Mouse (Mus musculus): ENCODE results near the gene AC140267.1.

Gene AC140267.1

GRCm38 (mm10) chr15:80257602-80258239 lies 22.1 kb downstream of the AC140267.1 start:
- in situ Hi-C loops (cut with MboI; ENCODE audit: low pct_unique_long_range_greater_than_20kb in 1 of 2, low sequenced_read_pairs in 2 of 2, unreplicated experiment in 1 of 2), result no loop called here

- in situ Hi-C loops (cut with MboI; ENCODE audit: low pct_unique_long_range_greater_than_20kb in 1 of 2, low sequenced_read_pairs in 2 of 2, unreplicated experiment in 1 of 2), result no loop called here
Observed at GRCm38 (mm10) chr15:80258240-80259170, 22.9 kb downstream of the AC140267.1 start.

- in situ Hi-C loops (cut with MboI; ENCODE audit: low pct_unique_long_range_greater_than_20kb in 1 of 2, low sequenced_read_pairs in 2 of 2, unreplicated experiment in 1 of 2), result no loop called here
Observed at GRCm38 (mm10) chr15:80259406-80260045, 23.9 kb downstream of the AC140267.1 start.

- in situ Hi-C loops (cut with MboI; ENCODE audit: low pct_unique_long_range_greater_than_20kb in 1 of 2, low sequenced_read_pairs in 2 of 2, unreplicated experiment in 1 of 2), result no loop called here
Observed at GRCm38 (mm10) chr15:80260677-80261076, 25.0 kb downstream of the AC140267.1 start.

GRCm38 (mm10) chr15:80261100-80261499 lies 25.5 kb downstream of the AC140267.1 start:
- in situ Hi-C loops (cut with MboI; ENCODE audit: low pct_unique_long_range_greater_than_20kb in 1 of 2, low sequenced_read_pairs in 2 of 2, unreplicated experiment in 1 of 2), result no loop called here

- in situ Hi-C loops (cut with MboI; ENCODE audit: low pct_unique_long_range_greater_than_20kb in 1 of 2, low sequenced_read_pairs in 2 of 2, unreplicated experiment in 1 of 2), result no loop called here
Observed at GRCm38 (mm10) chr15:80263610-80264575, 28.3 kb downstream of the AC140267.1 start, which contains the start of gene Rps19bp1. Gene Rps19bp1, minus strand, starts transcription at chr15:80264315.

- in situ Hi-C loops (cut with MboI; ENCODE audit: low pct_unique_long_range_greater_than_20kb in 1 of 2, low sequenced_read_pairs in 2 of 2, unreplicated experiment in 1 of 2), result no loop called here
Observed at GRCm38 (mm10) chr15:80266281-80266680, 30.6 kb downstream of the AC140267.1 start.

GRCm38 (mm10) chr15:80271858-80272396 lies 36.3 kb downstream of the AC140267.1 start:
- in situ Hi-C loops (cut with MboI; ENCODE audit: low pct_unique_long_range_greater_than_20kb in 1 of 2, low sequenced_read_pairs in 2 of 2, unreplicated experiment in 1 of 2), result no loop called here

- in situ Hi-C loops (cut with MboI; ENCODE audit: low pct_unique_long_range_greater_than_20kb in 1 of 2, low sequenced_read_pairs in 2 of 2, unreplicated experiment in 1 of 2), result no loop called here
Observed at GRCm38 (mm10) chr15:80277107-80277506, 41.5 kb downstream of the AC140267.1 start.

- in situ Hi-C loops (cut with MboI; ENCODE audit: low pct_unique_long_range_greater_than_20kb in 1 of 2, low sequenced_read_pairs in 2 of 2, unreplicated experiment in 1 of 2), result no loop called here
Observed at GRCm38 (mm10) chr15:80277625-80278024, 42.0 kb downstream of the AC140267.1 start.

GRCm38 (mm10) chr15:80278121-80278759 lies 42.6 kb downstream of the AC140267.1 start:
- in situ Hi-C loops (cut with MboI; ENCODE audit: low pct_unique_long_range_greater_than_20kb in 1 of 2, low sequenced_read_pairs in 2 of 2, unreplicated experiment in 1 of 2), result no loop called here

GRCm38 (mm10) chr15:80279053-80279452 lies 43.4 kb downstream of the AC140267.1 start:
- in situ Hi-C loops (cut with MboI; ENCODE audit: low pct_unique_long_range_greater_than_20kb in 1 of 2, low sequenced_read_pairs in 2 of 2, unreplicated experiment in 1 of 2), result no loop called here

- in situ Hi-C loops (cut with MboI; ENCODE audit: low pct_unique_long_range_greater_than_20kb in 1 of 2, low sequenced_read_pairs in 2 of 2, unreplicated experiment in 1 of 2), result no loop called here
Observed at GRCm38 (mm10) chr15:80280646-80281045, 45.0 kb downstream of the AC140267.1 start.
